Mouse (Mus musculus): ENCODE measurements at regions not wholly inside any gene's neighbourhood (a gene's known extent, or its start where the extent isn't known, plus 50 kb on each side); places are given as distances from the start of the nearest gene placed in this dataset.

GRCm38 (mm10) chr8:89325248-89325645 is 281.3 kb upstream of the Sall1 start:
- 19% methylated on average over 5 of the region's 5 CpGs for WGBS
- H3K4me1 ChIP-seq = peaks cover 29% of the 10 kb centered on the region
- no peak overlapping the region for H3K9ac ChIP-seq (replicated peaks)
- H3K9me3 ChIP-seq = no peaks in the 10 kb centered on the region
- peak; percentile 36; the same call in 1 of the 2 replicates for ATAC-seq (replicated peaks)
- peak overlapping the region; percentile 61 for H3K27ac ChIP-seq (replicated peaks)
- no peaks in the 10 kb centered on the region for H3K27me3 ChIP-seq
- peak overlapping the region; percentile 13; the same call in 1 of the 2 replicates for H3K4me2 ChIP-seq (replicated peaks)
- H3K36me3 ChIP-seq = no peaks in the 10 kb centered on the region
- no peak overlapping the region for H3K4me3 ChIP-seq

GRCm38 (mm10) chr8:89324462-89325247 is 280.7 kb upstream of the Sall1 start:
- peak; percentile 87 for ATAC-seq (replicated peaks)
- H3K4me3 ChIP-seq = no peak overlapping the region
- peak overlapping the region; percentile 13; the same call in 1 of the 2 replicates for H3K4me2 ChIP-seq (replicated peaks)
- H3K36me3 ChIP-seq = no peaks in the 10 kb centered on the region
- no peaks in the 10 kb centered on the region for H3K27me3 ChIP-seq
- no peak overlapping the region for H3K9ac ChIP-seq (replicated peaks)
- 8% methylated on average over 12 of the region's 12 CpGs for WGBS
- no peaks in the 10 kb centered on the region for H3K9me3 ChIP-seq
- peak overlapping the region; percentile 75 for H3K27ac ChIP-seq (replicated peaks)
- H3K4me1 ChIP-seq = peaks cover 26% of the 10 kb centered on the region

GRCm38 (mm10) chr8:89317514-89318289 is 273.7 kb upstream of the Sall1 start:
- Histone ChIP-seq H3K9ac (replicated peaks) (peak overlapping the region; percentile 13; the same call in 1 of the 2 replicates), H3K27ac (replicated peaks) (peak overlapping the region; percentile 19), H3K4me3 (no peak overlapping the region), H3K9me3 (no peaks in the 10 kb centered on the region), H3K27me3 (no peaks in the 10 kb centered on the region), H3K4me1 (peaks cover 28% of the 10 kb centered on the region), H3K36me3 (no peaks in the 10 kb centered on the region), H3K4me2 (replicated peaks) (peak overlapping the region; percentile 38)
- ATAC-seq (replicated peaks) = peak; percentile 80
- 18% methylated on average over 18 of the region's 18 CpGs for WGBS

DNA sequence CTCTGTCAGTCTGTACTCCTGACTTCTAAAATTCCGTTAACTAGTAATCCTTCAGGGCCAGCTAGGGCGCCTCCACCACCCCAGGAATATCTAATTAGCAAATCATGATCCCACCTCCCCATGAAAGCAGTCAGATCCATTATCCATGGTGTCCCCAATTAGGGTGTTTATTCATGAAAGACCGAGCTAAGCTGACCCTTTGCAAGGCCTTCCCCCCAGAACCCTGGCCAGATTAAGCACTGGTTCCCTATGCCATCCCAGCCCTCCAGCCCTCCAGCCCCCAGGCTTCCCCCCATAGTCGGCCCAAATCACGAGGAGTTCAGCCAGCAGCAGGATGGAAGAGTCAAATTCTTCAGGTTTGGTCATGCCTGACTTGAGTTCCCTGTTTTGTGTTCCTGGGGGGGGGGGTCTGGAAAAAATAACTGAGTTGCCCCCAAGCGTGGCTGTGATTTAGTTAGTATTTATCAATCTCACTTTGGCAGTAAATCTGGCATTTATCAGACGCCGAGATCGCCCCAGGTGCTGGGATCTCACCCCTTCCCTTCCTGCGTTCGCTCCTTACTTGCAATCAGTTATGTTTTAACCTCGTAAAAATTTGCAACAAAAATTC is 272.7 kb upstream of the Sall1 start:
- Histone ChIP-seq H3K27ac (replicated peaks) (no peak overlapping the region), H3K4me3 (no peak overlapping the region), H3K4me1 (peaks cover 28% of the 10 kb centered on the region), H3K27me3 (no peaks in the 10 kb centered on the region), H3K4me2 (replicated peaks) (no peak overlapping the region), H3K9ac (replicated peaks) (no peak overlapping the region), H3K9me3 (no peaks in the 10 kb centered on the region), H3K36me3 (no peaks in the 10 kb centered on the region)
- 30% methylated on average over 12 of the region's 12 CpGs for WGBS
- ATAC-seq (replicated peaks) = no peak

- ATAC-seq (replicated peaks) = no peak
- Histone ChIP-seq H3K4me2 (replicated peaks) (no peak overlapping the region), H3K9ac (replicated peaks) (no peak overlapping the region), H3K4me1 (peaks cover 36% of the 10 kb centered on the region), H3K27ac (replicated peaks) (no peak overlapping the region), H3K4me3 (no peak overlapping the region), H3K27me3 (no peaks in the 10 kb centered on the region), H3K36me3 (no peaks in the 10 kb centered on the region), H3K9me3 (no peaks in the 10 kb centered on the region)
- WGBS = 54% methylated on average over 3 of the region's 3 CpGs
Measured at GRCm38 (mm10) chr8:89314907-89315306, 270.9 kb upstream of the Sall1 start.

DNA sequence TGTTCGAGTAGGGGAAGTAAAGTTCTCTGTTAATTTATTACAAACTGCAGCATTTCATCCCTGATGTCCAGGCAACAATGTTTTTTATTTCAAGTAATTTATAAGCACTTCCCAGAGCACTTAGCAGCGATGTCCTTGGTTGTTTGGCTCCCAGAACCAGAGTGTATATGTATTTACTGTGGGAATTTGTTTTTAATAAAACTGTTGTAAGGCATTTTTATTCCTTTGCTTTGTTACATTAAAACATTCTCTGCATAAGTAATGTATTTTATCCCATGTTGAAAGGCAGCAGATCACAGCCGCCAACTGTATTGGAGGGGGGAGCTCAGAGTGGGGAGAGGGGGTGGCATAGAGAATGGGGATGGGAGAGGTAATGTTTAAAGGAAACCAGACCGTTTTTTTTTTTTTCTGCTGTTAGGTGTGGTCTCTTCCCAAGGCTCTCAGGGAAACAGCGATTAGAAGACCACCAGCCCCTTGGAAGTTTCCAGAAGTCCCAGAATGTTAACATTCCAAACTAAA is 266.8 kb upstream of the Sall1 start:
- H3K27ac ChIP-seq (replicated peaks) = peak overlapping the region; percentile 56
- peaks cover 42% of the 10 kb centered on the region for H3K4me1 ChIP-seq
- H3K9ac ChIP-seq (replicated peaks) = no peak overlapping the region
- 9% methylated on average over 5 of the region's 5 CpGs for WGBS
- H3K4me2 ChIP-seq (replicated peaks) = no peak overlapping the region
- no peaks in the 10 kb centered on the region for H3K36me3 ChIP-seq
- H3K9me3 ChIP-seq = no peaks in the 10 kb centered on the region
- no peaks in the 10 kb centered on the region for H3K27me3 ChIP-seq
- peak; percentile 61; the same call in 1 of the 2 replicates for ATAC-seq (replicated peaks)
- H3K4me3 ChIP-seq = no peak overlapping the region

- no peak overlapping the region for H3K4me2 ChIP-seq (replicated peaks)
- H3K27me3 ChIP-seq = no peaks in the 10 kb centered on the region
- H3K4me1 ChIP-seq = peaks cover 36% of the 10 kb centered on the region
- H3K36me3 ChIP-seq = no peaks in the 10 kb centered on the region
- H3K4me3 ChIP-seq = no peak overlapping the region
- ATAC-seq (replicated peaks) = no peak
- H3K27ac ChIP-seq (replicated peaks) = peak overlapping the region; percentile 70
- no peaks in the 10 kb centered on the region for H3K9me3 ChIP-seq
- WGBS = 8% methylated on average over 4 of the region's 4 CpGs
- H3K9ac ChIP-seq (replicated peaks) = no peak overlapping the region
Measured at GRCm38 (mm10) chr8:89309591-89309990, 265.6 kb upstream of the Sall1 start.

DNA sequence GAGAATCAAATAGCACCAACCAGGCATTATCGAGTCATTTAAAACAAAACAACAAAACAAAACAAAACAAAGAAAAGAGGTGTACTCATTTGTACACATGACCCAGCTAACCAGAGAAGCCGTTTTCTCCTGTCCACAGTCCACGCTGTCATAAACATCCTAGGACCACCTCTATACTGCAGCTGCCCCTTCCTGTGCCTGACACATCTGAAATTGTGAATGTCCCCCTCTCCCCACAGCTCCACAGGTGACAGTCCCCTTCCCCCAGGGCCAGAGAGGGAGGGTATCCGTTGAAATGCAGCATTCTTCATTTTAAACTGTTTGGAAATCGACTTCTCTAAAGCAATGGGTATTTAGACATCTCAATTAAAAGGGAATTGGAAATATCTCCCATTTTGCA is 265.0 kb upstream of the Sall1 start:
- WGBS = 4% methylated on average over 5 of the region's 5 CpGs
- H3K9ac ChIP-seq (replicated peaks) = no peak overlapping the region
- H3K9me3 ChIP-seq = no peaks in the 10 kb centered on the region
- H3K36me3 ChIP-seq = no peaks in the 10 kb centered on the region
- H3K4me2 ChIP-seq (replicated peaks) = no peak overlapping the region
- ATAC-seq (replicated peaks) = peak; percentile 57; the same call in 1 of the 2 replicates
- no peak overlapping the region for H3K4me3 ChIP-seq
- peak overlapping the region; percentile 70 for H3K27ac ChIP-seq (replicated peaks)
- peaks cover 39% of the 10 kb centered on the region for H3K4me1 ChIP-seq
- H3K27me3 ChIP-seq = no peaks in the 10 kb centered on the region

GRCm38 (mm10) chr8:89308532-89308931 is 264.6 kb upstream of the Sall1 start:
- Histone ChIP-seq H3K36me3 (no peaks in the 10 kb centered on the region), H3K4me3 (no peak overlapping the region), H3K9me3 (no peaks in the 10 kb centered on the region), H3K4me2 (replicated peaks) (no peak overlapping the region), H3K4me1 (peaks cover 39% of the 10 kb centered on the region), H3K9ac (replicated peaks) (no peak overlapping the region), H3K27ac (replicated peaks) (peak overlapping the region; percentile 70), H3K27me3 (no peaks in the 10 kb centered on the region)
- ATAC-seq (replicated peaks) = peak; percentile 64; the same call in 1 of the 2 replicates
- WGBS = 10% methylated on average over 8 of the region's 8 CpGs

DNA sequence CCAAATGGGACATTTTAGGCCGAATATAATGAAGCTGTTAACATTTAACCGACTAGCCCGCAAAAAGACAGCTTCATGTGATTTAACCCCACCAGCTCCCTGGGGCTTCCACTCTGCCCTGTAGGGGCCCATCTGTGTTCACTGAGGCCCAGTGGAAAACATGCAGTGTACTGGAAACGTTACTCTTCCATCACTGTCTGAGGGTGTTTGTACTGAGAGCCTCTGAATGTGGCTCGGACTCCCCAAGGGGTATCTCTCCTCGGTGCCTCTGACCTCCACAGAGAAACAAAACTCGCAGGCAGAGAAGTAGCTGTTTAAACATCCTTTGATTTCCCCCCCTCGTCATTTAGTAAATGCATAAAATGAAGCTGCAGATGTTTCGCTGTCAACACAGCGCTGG is 263.6 kb upstream of the Sall1 start:
- Histone ChIP-seq H3K9me3 (no peaks in the 10 kb centered on the region), H3K27me3 (no peaks in the 10 kb centered on the region), H3K36me3 (no peaks in the 10 kb centered on the region), H3K4me2 (replicated peaks) (no peak overlapping the region), H3K27ac (replicated peaks) (no peak overlapping the region), H3K4me3 (no peak overlapping the region), H3K9ac (replicated peaks) (no peak overlapping the region), H3K4me1 (peaks cover 39% of the 10 kb centered on the region)
- ATAC-seq (replicated peaks) = no peak
- WGBS = 22% methylated on average over 10 of the region's 10 CpGs

GRCm38 (mm10) chr8:89307085-89307484 is 263.1 kb upstream of the Sall1 start:
- 80% methylated on average over 4 of the region's 4 CpGs for WGBS
- Histone ChIP-seq H3K9ac (replicated peaks) (no peak overlapping the region), H3K4me2 (replicated peaks) (no peak overlapping the region), H3K9me3 (no peaks in the 10 kb centered on the region), H3K4me1 (peaks cover 39% of the 10 kb centered on the region), H3K4me3 (no peak overlapping the region), H3K27ac (replicated peaks) (no peak overlapping the region), H3K27me3 (no peaks in the 10 kb centered on the region), H3K36me3 (no peaks in the 10 kb centered on the region)
- ATAC-seq (replicated peaks) = no peak

GRCm38 (mm10) chr8:89304116-89304515 is 260.2 kb upstream of the Sall1 start:
- H3K27me3 ChIP-seq = no peaks in the 10 kb centered on the region
- 48% methylated on average over 10 of the region's 10 CpGs for WGBS
- H3K4me2 ChIP-seq (replicated peaks) = no peak overlapping the region
- H3K9ac ChIP-seq (replicated peaks) = no peak overlapping the region
- no peaks in the 10 kb centered on the region for H3K9me3 ChIP-seq
- no peaks in the 10 kb centered on the region for H3K36me3 ChIP-seq
- no peak for ATAC-seq (replicated peaks)
- H3K4me1 ChIP-seq = peaks cover 24% of the 10 kb centered on the region
- no peak overlapping the region for H3K4me3 ChIP-seq
- no peak overlapping the region for H3K27ac ChIP-seq (replicated peaks)

Data from forebrain, embryonic 15.5 days (tissue).